Mouse (Mus musculus): ENCODE data around the gene F12. TPM values are rescaled to one million over a fixed set of nuclear protein-coding genes. Genes with fewer than 3 reads are reported as not detected.

F12 gene
- polyA plus RNA-seq, 1 experiment from 2014 or later = not detected

- WGBS = 1% methylated on average over 52 of the region's 54 CpGs
- DNase-seq (ENCODE audit: low spot score) (peak; percentile 97), ATAC-seq (ENCODE audit: low FRiP score) (peak; percentile 65)
- peak overlapping the region; percentile 49 for H3K4me3 ChIP-seq (ENCODE audit: low read depth, low read length)
- peak overlapping the region; percentile 89 for H3K27ac ChIP-seq (ENCODE audit: low read depth, low read length)
- H3K4me1 ChIP-seq (replicated peaks; ENCODE audit: control insufficient read depth, insufficient read depth, low read length) = peaks cover 42% of the 10 kb centered on the region
- H3K9me3 ChIP-seq (ENCODE audit: control insufficient read depth, low read length) = no peaks in the 10 kb centered on the region
- peaks cover 3% of the 10 kb centered on the region; the same call in 1 of the 2 replicates for H3K27me3 ChIP-seq (ENCODE audit: control insufficient read depth, insufficient read depth, low read length)
- H3K36me3 ChIP-seq (ENCODE audit: control insufficient read depth, insufficient read depth, low read length) = peaks cover 9% of the 10 kb centered on the region
- H3K9ac ChIP-seq (ENCODE audit: low read depth, low read length) = peak overlapping the region; percentile 83
- peak overlapping the region; percentile 99 for H3K4me2 ChIP-seq (replicated peaks; ENCODE audit: low read depth, low read length)
These were observed 44.7 kb upstream of the F12 start for GRCm38 (mm10) chr13:55471156-55471818.

GRCm38 (mm10) chr13:55470372-55470771 is 43.8 kb upstream of the F12 start:
- DNase-seq (ENCODE audit: low spot score) (peak; percentile 43), ATAC-seq (ENCODE audit: low FRiP score) (no peak)
- H3K9me3 ChIP-seq (ENCODE audit: control insufficient read depth, low read length) = no peaks in the 10 kb centered on the region
- 0 out of 2 replicates have a peak, but pooled peaks cover 4% of the 10 kb centered on the region for H3K36me3 ChIP-seq (ENCODE audit: control insufficient read depth, insufficient read depth, low read length)
- peaks cover 2% of the 10 kb centered on the region; the same call in 1 of the 2 replicates for H3K27me3 ChIP-seq (ENCODE audit: control insufficient read depth, insufficient read depth, low read length)
- H3K27ac ChIP-seq (ENCODE audit: low read depth, low read length) = no peak overlapping the region
- 55% methylated on average over 9 of the region's 9 CpGs for WGBS
- H3K9ac ChIP-seq (ENCODE audit: low read depth, low read length) = no peak overlapping the region; the same call in 1 of the 2 replicates
- no peak overlapping the region for H3K4me2 ChIP-seq (replicated peaks; ENCODE audit: low read depth, low read length)
- no peak overlapping the region for H3K4me3 ChIP-seq (ENCODE audit: low read depth, low read length)
- peaks cover 44% of the 10 kb centered on the region for H3K4me1 ChIP-seq (replicated peaks; ENCODE audit: control insufficient read depth, insufficient read depth, low read length)

DNA sequence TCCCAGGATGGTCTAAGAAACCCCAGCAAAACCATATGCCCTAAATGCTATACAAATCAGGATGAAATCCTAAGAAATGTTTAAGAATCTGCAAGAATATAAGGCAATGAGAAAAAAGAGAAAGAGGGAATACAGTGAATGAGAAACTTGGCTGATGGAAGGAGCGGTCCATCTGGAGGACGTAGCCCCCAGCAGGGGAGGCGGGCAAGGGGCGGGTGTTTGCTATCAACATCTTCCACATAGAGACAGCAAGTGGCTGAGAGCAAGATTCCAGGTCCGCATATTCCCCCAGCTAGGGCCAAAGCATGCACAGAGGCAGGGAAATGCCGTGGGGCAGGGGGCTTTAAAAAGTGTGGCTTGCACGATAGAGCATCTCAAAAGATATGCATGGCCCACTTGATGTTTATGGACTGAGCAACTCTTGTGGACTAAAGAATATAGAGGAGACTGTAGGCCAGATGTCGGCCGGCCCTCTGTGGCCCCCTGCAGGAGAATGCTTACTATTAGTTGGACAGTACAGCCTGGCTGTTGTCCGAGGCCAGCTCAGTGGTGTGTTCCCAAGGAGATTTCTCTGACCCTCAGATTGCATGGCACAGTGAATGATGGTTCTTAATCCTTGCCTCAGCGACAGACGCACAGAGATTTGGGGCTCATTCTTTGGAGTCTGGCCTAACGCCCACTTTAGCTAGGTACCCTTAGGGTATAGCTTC is 42.4 kb upstream of the F12 start:
- Histone ChIP-seq H3K27ac (ENCODE audit: low read depth, low read length) (no peak overlapping the region), H3K4me3 (ENCODE audit: low read depth, low read length) (no peak overlapping the region), H3K4me2 (replicated peaks; ENCODE audit: low read depth, low read length) (no peak overlapping the region), H3K36me3 (ENCODE audit: control insufficient read depth, insufficient read depth, low read length) (no peaks in the 10 kb centered on the region), H3K4me1 (replicated peaks; ENCODE audit: control insufficient read depth, insufficient read depth, low read length) (peaks cover 38% of the 10 kb centered on the region), H3K9me3 (ENCODE audit: control insufficient read depth, low read length) (no peaks in the 10 kb centered on the region), H3K27me3 (ENCODE audit: control insufficient read depth, insufficient read depth, low read length) (peaks cover 2% of the 10 kb centered on the region; the same call in 1 of the 2 replicates), H3K9ac (ENCODE audit: low read depth, low read length) (peak overlapping the region; percentile 1; the same call in 1 of the 2 replicates)
- DNase-seq (ENCODE audit: low spot score) = peak; percentile 52
- ATAC-seq (ENCODE audit: low FRiP score) = no peak
- WGBS = 45% methylated on average over 13 of the region's 13 CpGs

DNA sequence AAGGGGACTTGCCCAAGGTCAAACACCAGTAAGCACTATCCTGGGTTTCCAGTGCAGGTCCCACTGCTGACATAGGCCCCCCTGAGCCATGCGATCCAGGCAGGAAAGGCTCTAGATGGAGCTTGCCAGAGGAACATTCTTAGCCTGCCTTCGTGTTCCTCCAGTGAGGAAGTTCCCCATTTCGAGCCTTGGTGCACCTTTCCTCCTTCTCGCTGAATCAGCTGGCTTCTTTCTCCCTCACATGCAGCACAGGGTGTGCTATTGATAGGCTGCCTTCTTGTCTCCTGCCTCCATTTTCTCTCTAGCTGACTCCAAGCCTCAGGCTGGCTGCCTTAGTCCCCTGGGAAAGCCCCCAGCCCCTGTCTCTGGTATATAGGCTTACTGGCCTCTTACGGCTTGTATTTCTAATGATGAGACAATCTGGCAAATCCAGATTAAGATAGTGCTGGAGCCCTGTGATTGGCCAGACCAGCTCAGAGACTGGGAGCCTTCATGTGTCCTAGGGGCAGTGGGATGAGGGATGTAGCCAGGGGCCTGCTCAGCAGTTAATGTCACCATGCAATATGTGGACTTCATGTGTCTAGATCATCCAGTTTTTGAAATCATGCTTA is 39.3 kb upstream of the F12 start:
- H3K4me1 ChIP-seq (replicated peaks; ENCODE audit: control insufficient read depth, insufficient read depth, low read length) = peaks cover 30% of the 10 kb centered on the region
- 70% methylated on average over 5 of the region's 5 CpGs for WGBS
- 0 out of 2 replicates have a peak, but pooled peaks cover 1% of the 10 kb centered on the region for H3K36me3 ChIP-seq (ENCODE audit: control insufficient read depth, insufficient read depth, low read length)
- H3K4me3 ChIP-seq (ENCODE audit: low read depth, low read length) = 0 out of 2 replicates have a peak overlapping the region, but pooled peaks have one; percentile 6
- H3K9me3 ChIP-seq (ENCODE audit: control insufficient read depth, low read length) = no peaks in the 10 kb centered on the region
- H3K4me2 ChIP-seq (replicated peaks; ENCODE audit: low read depth, low read length) = peak overlapping the region; percentile 91; the same call in 1 of the 2 replicates
- H3K27me3 ChIP-seq (ENCODE audit: control insufficient read depth, insufficient read depth, low read length) = peaks cover 2% of the 10 kb centered on the region; the same call in 1 of the 2 replicates
- ATAC-seq (ENCODE audit: low FRiP score) = no peak
- peak overlapping the region; percentile 96; the same call in 1 of the 2 replicates for H3K27ac ChIP-seq (ENCODE audit: low read depth, low read length)
- DNase-seq (ENCODE audit: low spot score) = no peak
- H3K9ac ChIP-seq (ENCODE audit: low read depth, low read length) = peak overlapping the region; percentile 80

GRCm38 (mm10) chr13:55465184-55465583 is 38.6 kb upstream of the F12 start:
- peaks cover 24% of the 10 kb centered on the region for H3K4me1 ChIP-seq (replicated peaks; ENCODE audit: control insufficient read depth, insufficient read depth, low read length)
- ATAC-seq (ENCODE audit: low FRiP score) = peak; percentile 45; the same call in 1 of the 2 replicates

GRCm38 (mm10) chr13:55464027-55464884 is 37.7 kb upstream of the F12 start, which contains the start of gene Prr7:
Prr7 (plus strand) TSS chr13:55464267.
- 0 out of 2 replicates have a peak, but pooled peaks cover 6% of the 10 kb centered on the region for H3K36me3 ChIP-seq (ENCODE audit: control insufficient read depth, insufficient read depth, low read length)
- no peaks in the 10 kb centered on the region for H3K9me3 ChIP-seq (ENCODE audit: control insufficient read depth, low read length)
- H3K4me2 ChIP-seq (replicated peaks; ENCODE audit: low read depth, low read length) = peak within 1 kb of the TSS; percentile 91
- H3K9ac ChIP-seq (ENCODE audit: low read depth, low read length) = peak within 1 kb of the TSS; percentile 80
- ATAC-seq (ENCODE audit: low FRiP score) = peak; percentile 86
- H3K27ac ChIP-seq (ENCODE audit: low read depth, low read length) = peak within 1 kb of the TSS; percentile 96
- DNase-seq (ENCODE audit: low spot score) = peak; percentile 90
- peak within 1 kb of the TSS; percentile 62 for H3K4me3 ChIP-seq (ENCODE audit: low read depth, low read length)
- peaks cover 20% of the 10 kb centered on the region for H3K4me1 ChIP-seq (replicated peaks; ENCODE audit: control insufficient read depth, insufficient read depth, low read length)
- WGBS = under 1% methylated on average over 78 of the region's 84 CpGs
- H3K27me3 ChIP-seq (ENCODE audit: control insufficient read depth, insufficient read depth, low read length) = peaks cover 2% of the 10 kb centered on the region; the same call in 1 of the 2 replicates

More at GRCm38 (mm10) chr13:55465184-55465583, 38.6 kb upstream of the F12 start:
- H3K27me3 ChIP-seq (ENCODE audit: control insufficient read depth, insufficient read depth, low read length) = peaks cover 2% of the 10 kb centered on the region; the same call in 1 of the 2 replicates
- peak; percentile 58 for DNase-seq (ENCODE audit: low spot score)
- 0 out of 2 replicates have a peak, but pooled peaks cover 2% of the 10 kb centered on the region for H3K36me3 ChIP-seq (ENCODE audit: control insufficient read depth, insufficient read depth, low read length)
- peak overlapping the region; percentile 62 for H3K4me3 ChIP-seq (ENCODE audit: low read depth, low read length)
- peak overlapping the region; percentile 96 for H3K27ac ChIP-seq (ENCODE audit: low read depth, low read length)
- WGBS = 10% methylated on average over 3 of the region's 3 CpGs
- H3K9ac ChIP-seq (ENCODE audit: low read depth, low read length) = peak overlapping the region; percentile 80
- H3K4me2 ChIP-seq (replicated peaks; ENCODE audit: low read depth, low read length) = peak overlapping the region; percentile 91
- H3K9me3 ChIP-seq (ENCODE audit: control insufficient read depth, low read length) = no peaks in the 10 kb centered on the region

GRCm38 (mm10) chr13:55463399-55464026 is 36.9 kb upstream of the F12 start:
- Histone ChIP-seq H3K9me3 (ENCODE audit: control insufficient read depth, low read length) (no peaks in the 10 kb centered on the region), H3K4me2 (replicated peaks; ENCODE audit: low read depth, low read length) (peak overlapping the region; percentile 91), H3K4me3 (ENCODE audit: low read depth, low read length) (peak overlapping the region; percentile 62), H3K36me3 (ENCODE audit: control insufficient read depth, insufficient read depth, low read length) (0 out of 2 replicates have a peak, but pooled peaks cover 6% of the 10 kb centered on the region), H3K27ac (ENCODE audit: low read depth, low read length) (peak overlapping the region; percentile 96), H3K27me3 (ENCODE audit: control insufficient read depth, insufficient read depth, low read length) (peaks cover 2% of the 10 kb centered on the region; the same call in 1 of the 2 replicates), H3K9ac (ENCODE audit: low read depth, low read length) (peak overlapping the region; percentile 80), H3K4me1 (replicated peaks; ENCODE audit: control insufficient read depth, insufficient read depth, low read length) (peaks cover 20% of the 10 kb centered on the region)
- ATAC-seq (ENCODE audit: low FRiP score) (no peak; the same call in 1 of the 2 replicates), DNase-seq (ENCODE audit: low spot score) (peak; percentile 34)
- WGBS = 9% methylated on average over 14 of the region's 14 CpGs

Measured in hindbrain, embryonic 11.5 days (tissue).